Mouse (Mus musculus) megakaryocyte, embryonic 14.5 days (primary cell): ENCODE measurements around the gene Tmem190.

Experiments used
- FLI1 ChIP-seq: IDR thresholded peaks from 2 replicates; pipeline ENCODE4 v1.6.1; 2012; ENCODE audit warnings: low read length, inconsistent platforms, mixed read lengths
- GATA1 ChIP-seq: IDR thresholded peaks from 3 replicates; pipeline ENCODE4 v1.6.1; 2012; ENCODE audit warnings: mixed read lengths, low read length, inconsistent platforms, borderline replicate concordance

- no peak for TF ChIP-seq GATA1
- TF ChIP-seq FLI1: no peak
Measured at GRCm38 (mm10) chr7:4802247-4802646, 19.5 kb downstream of the Tmem190 start.
